Mouse (Mus musculus): ENCODE results near the gene Kcnmb3. TPM values are rescaled to one million over a fixed set of nuclear protein-coding genes. Genes with fewer than 3 reads are reported as not detected.

Kcnmb3 gene
- polyA plus RNA-seq (2014; fragmentation: Nextera tagmentation; extraction: Ambion mirVana), result 0.16 TPM in 1 of 2 replicates, not detected in the other

DNA sequence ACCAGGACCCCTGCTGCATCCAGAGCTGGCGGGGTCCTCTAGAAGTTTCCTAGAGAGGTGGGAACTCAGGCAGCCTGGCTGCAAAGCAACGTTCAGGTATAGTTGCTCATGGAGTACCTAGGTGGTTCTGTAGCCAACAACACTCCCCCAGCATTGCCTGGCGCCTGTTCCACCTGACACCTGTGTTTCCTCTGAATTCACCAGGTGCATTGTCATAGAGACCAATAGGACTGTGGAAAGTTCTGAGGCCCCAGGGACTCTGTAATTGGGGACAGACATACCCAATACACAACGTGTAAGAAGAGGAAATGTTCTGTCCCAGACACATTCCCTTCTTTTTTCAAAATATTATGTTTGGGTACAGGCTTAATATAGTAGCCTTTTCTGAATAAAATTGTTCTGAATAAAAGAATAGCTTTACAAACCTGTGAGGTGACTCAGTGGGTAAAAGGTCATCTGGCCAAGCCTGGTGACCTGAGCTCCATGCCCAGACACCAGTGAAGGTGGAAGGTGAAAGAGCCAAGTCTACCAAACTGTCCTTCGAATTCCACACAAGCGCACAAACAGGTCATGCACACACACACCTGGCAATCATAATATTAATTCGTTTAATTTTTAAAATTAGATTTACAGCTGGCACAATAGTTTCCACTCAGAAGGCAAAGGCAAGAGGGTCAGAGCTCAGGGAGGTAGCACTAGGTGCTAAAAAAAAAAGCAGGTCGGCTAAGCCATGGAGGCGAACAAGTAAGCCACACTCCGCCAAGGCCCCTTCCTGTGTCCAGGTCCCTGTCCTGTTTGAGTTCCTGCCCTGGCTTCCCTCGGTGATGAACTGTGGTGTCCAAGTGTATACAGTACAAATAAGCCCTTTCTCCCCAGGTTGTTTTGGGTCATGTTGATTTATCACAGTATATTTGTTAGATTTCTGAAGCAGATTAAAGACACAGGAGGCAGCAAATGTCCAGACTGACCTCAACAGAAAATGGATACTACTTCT is at the start of gene Kcnmb3:
Gene Kcnmb3, minus strand, starts transcription at position 135 of the 994 bp plus-strand sequence.
- no peak within 1 kb of the TSS for H3K4me3 ChIP-seq (ENCODE audit: low read depth, low read length)
- WGBS, result 85% methylated on average over 11 of the region's 11 CpGs
- H3K36me3 ChIP-seq (ENCODE audit: control insufficient read depth, insufficient read depth, low read length), result no peaks in the 10 kb centered on the region
- no peaks in the 10 kb centered on the region for H3K4me1 ChIP-seq (ENCODE audit: control insufficient read depth, insufficient read depth, low read length)
- no peak for ATAC-seq (ENCODE audit: low read depth)
- H3K27ac ChIP-seq (ENCODE audit: low read depth, low read length), result no peak within 1 kb of the TSS
- H3K9me3 ChIP-seq (ENCODE audit: control insufficient read depth, low read length), result no peaks in the 10 kb centered on the region
- no peaks in the 10 kb centered on the region for H3K27me3 ChIP-seq (ENCODE audit: control insufficient read depth, insufficient read depth, low read length)
- no peak within 1 kb of the TSS for H3K4me2 ChIP-seq (ENCODE audit: low read depth, low read length)
- H3K9ac ChIP-seq (replicated peaks; ENCODE audit: low read depth, low read length), result no peak within 1 kb of the TSS

DNA sequence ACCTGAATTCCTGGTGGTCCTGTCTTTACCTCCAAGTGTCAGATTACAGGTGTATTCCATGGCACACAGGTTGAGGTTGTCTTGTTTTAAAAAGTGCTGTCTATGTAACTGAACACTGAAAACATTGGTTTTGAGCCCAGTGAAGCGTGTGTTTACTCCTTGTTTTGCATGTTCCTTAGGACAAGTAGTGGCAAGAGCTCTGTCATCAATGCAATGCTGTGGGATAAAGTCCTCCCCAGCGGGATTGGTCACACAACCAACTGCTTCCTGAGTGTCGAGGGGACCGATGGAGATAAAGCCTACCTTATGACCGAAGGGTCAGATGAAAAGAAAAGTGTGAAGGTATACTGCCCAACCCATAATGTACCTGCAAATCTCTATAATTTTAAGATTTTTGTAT is 46.1 kb upstream of the Kcnmb3 start:
- WGBS, result 96% methylated on average over 5 of the region's 5 CpGs

DNA sequence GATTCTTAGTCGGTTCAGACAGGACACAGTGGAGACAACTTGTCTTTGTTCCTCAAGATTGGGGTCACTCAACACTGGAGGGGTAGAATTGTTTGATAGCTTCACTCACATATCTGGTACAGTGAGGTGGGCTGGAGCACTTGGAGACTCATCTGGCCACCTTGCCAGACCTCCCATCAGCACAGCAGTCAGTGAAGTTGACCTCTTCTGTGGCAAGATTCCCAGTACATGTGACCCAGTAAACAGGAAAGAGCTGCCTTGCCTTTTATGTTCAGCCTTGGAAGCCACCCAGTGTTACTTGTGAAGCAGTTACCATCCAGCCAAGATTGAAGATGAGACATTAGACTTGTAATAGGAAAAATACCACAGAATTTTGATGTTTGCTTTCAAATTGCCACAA is 45.5 kb upstream of the Kcnmb3 start:
- peaks cover 24% of the 10 kb centered on the region for H3K36me3 ChIP-seq (ENCODE audit: control insufficient read depth, insufficient read depth, low read length)

More for the DNA sequence above, 46.1 kb upstream of the Kcnmb3 start:
- Histone ChIP-seq H3K9me3 (ENCODE audit: control insufficient read depth, low read length) (no peaks in the 10 kb centered on the region), H3K9ac (replicated peaks; ENCODE audit: low read depth, low read length) (no peak overlapping the region), H3K27ac (ENCODE audit: low read depth, low read length) (no peak overlapping the region), H3K4me3 (ENCODE audit: low read depth, low read length) (no peak overlapping the region), H3K27me3 (ENCODE audit: control insufficient read depth, insufficient read depth, low read length) (no peaks in the 10 kb centered on the region), H3K36me3 (ENCODE audit: control insufficient read depth, insufficient read depth, low read length) (peaks cover 23% of the 10 kb centered on the region), H3K4me2 (ENCODE audit: low read depth, low read length) (no peak overlapping the region), H3K4me1 (ENCODE audit: control insufficient read depth, insufficient read depth, low read length) (0 out of 2 replicates have a peak, but pooled peaks cover 3% of the 10 kb centered on the region)
- ATAC-seq (ENCODE audit: low read depth), result no peak

DNA sequence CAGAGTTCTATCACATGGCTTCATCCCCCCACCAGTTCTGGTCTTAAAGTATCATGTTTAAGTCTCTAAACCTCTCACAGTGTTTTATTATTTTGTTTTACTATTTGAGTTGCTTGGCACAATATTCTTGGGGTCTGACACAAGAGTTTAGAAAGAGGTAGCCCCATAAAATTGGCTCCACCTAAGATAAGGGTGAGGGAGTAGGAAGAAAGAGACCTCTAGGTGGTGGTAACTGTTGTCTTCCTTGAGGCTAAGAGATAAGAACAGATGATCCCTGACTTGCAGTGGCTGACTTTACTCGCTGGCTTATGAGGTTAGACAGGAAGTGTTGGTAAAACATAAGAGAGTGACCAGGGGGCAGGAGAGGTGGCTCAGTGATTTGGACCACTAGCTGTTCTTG is 43.7 kb upstream of the Kcnmb3 start:
- Histone ChIP-seq H3K4me1 (ENCODE audit: control insufficient read depth, insufficient read depth, low read length) (0 out of 2 replicates have a peak, but pooled peaks cover 3% of the 10 kb centered on the region), H3K27me3 (ENCODE audit: control insufficient read depth, insufficient read depth, low read length) (no peaks in the 10 kb centered on the region), H3K9me3 (ENCODE audit: control insufficient read depth, low read length) (no peaks in the 10 kb centered on the region), H3K36me3 (ENCODE audit: control insufficient read depth, insufficient read depth, low read length) (peaks cover 30% of the 10 kb centered on the region), H3K4me3 (ENCODE audit: low read depth, low read length) (no peak overlapping the region), H3K9ac (replicated peaks; ENCODE audit: low read depth, low read length) (no peak overlapping the region), H3K4me2 (ENCODE audit: low read depth, low read length) (no peak overlapping the region), H3K27ac (ENCODE audit: low read depth, low read length) (no peak overlapping the region)
- 80% methylated on average over 1 of the region's 1 CpGs for WGBS
- no peak for ATAC-seq (ENCODE audit: low read depth)

More for the DNA sequence above, 45.5 kb upstream of the Kcnmb3 start:
- Histone ChIP-seq H3K9ac (replicated peaks; ENCODE audit: low read depth, low read length) (no peak overlapping the region), H3K4me3 (ENCODE audit: low read depth, low read length) (no peak overlapping the region), H3K27ac (ENCODE audit: low read depth, low read length) (no peak overlapping the region), H3K27me3 (ENCODE audit: control insufficient read depth, insufficient read depth, low read length) (no peaks in the 10 kb centered on the region), H3K4me2 (ENCODE audit: low read depth, low read length) (no peak overlapping the region), H3K4me1 (ENCODE audit: control insufficient read depth, insufficient read depth, low read length) (0 out of 2 replicates have a peak, but pooled peaks cover 3% of the 10 kb centered on the region), H3K9me3 (ENCODE audit: control insufficient read depth, low read length) (no peaks in the 10 kb centered on the region)
- no peak for ATAC-seq (ENCODE audit: low read depth)
- WGBS, result 56% methylated on average over 1 of the region's 1 CpGs

DNA sequence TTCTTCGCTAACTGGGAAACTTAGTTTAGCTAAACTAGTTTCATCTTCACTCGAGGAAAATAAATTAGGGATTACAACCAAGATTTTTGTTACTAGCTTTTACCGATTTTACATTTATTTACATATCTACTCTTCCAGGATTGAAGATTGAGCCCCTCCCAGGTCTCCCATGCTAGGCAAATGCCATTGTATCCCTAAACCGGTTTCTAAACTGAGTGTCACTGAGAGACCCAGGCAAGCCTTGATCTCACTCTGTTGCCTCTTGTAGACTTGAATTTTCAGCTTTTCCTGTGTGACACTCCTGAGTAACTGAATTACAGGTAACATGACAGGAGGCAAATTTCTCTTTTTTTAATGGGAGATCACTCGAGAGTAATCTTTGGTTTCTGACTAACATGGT is 38.0 kb upstream of the Kcnmb3 start:
- Histone ChIP-seq H3K36me3 (ENCODE audit: control insufficient read depth, insufficient read depth, low read length) (peaks cover 18% of the 10 kb centered on the region), H3K4me3 (ENCODE audit: low read depth, low read length) (peak overlapping the region; percentile 85), H3K4me1 (ENCODE audit: control insufficient read depth, insufficient read depth, low read length) (peaks cover 7% of the 10 kb centered on the region), H3K9ac (replicated peaks; ENCODE audit: low read depth, low read length) (peak overlapping the region; percentile 82), H3K4me2 (ENCODE audit: low read depth, low read length) (peak overlapping the region; percentile 68), H3K27ac (ENCODE audit: low read depth, low read length) (no peak overlapping the region), H3K27me3 (ENCODE audit: control insufficient read depth, insufficient read depth, low read length) (no peaks in the 10 kb centered on the region), H3K9me3 (ENCODE audit: control insufficient read depth, low read length) (no peaks in the 10 kb centered on the region)
- WGBS, result 16% methylated on average over 5 of the region's 5 CpGs
- ATAC-seq (ENCODE audit: low read depth), result no peak

DNA sequence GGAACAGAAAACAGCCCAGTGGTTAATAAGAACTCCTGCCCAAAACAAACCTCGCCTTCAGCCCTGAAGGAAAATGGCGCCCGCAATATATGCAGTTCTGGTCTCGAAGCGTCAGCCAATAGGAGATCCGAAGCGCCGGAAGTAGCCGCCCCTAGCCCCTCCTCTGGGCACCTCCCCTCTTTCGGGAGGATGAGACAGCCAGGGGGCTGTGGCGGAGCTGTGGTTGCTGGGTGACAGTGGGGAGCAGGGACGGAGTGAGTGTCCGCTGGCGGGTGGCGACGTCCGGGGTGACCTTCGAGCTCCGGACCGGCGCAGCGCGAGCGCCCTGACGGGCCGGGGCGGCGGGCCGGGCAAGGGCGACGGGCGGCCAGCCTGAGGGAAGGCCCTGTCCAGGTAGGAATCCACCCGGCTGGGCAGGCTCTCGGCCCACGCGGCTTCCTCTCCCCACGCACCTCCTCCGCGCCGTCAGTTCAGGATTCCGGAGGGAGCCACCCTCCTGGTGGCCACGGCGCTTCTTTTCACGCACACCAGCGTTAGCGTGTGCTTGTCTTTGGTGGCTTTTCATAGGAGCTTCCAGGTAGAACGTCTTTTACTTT is 37.4 kb upstream of the Kcnmb3 start, which contains the start of gene Mfn1:
Gene Mfn1, plus strand, starts transcription at position 163 of the 596 bp plus-strand sequence.
- peak; percentile 100 for ATAC-seq (ENCODE audit: low read depth)
- H3K4me2 ChIP-seq (ENCODE audit: low read depth, low read length), result peak within 1 kb of the TSS; percentile 68
- peak within 1 kb of the TSS; percentile 82 for H3K9ac ChIP-seq (replicated peaks; ENCODE audit: low read depth, low read length)
- H3K9me3 ChIP-seq (ENCODE audit: control insufficient read depth, low read length), result no peaks in the 10 kb centered on the region
- H3K4me3 ChIP-seq (ENCODE audit: low read depth, low read length), result peak within 1 kb of the TSS; percentile 85
- H3K4me1 ChIP-seq (ENCODE audit: control insufficient read depth, insufficient read depth, low read length), result peaks cover 7% of the 10 kb centered on the region
- under 1% methylated on average over 30 of the region's 47 CpGs for WGBS
- H3K36me3 ChIP-seq (ENCODE audit: control insufficient read depth, insufficient read depth, low read length), result peaks cover 15% of the 10 kb centered on the region
- H3K27ac ChIP-seq (ENCODE audit: low read depth, low read length), result peak within 1 kb of the TSS; percentile 57
- H3K27me3 ChIP-seq (ENCODE audit: control insufficient read depth, insufficient read depth, low read length), result no peaks in the 10 kb centered on the region

DNA sequence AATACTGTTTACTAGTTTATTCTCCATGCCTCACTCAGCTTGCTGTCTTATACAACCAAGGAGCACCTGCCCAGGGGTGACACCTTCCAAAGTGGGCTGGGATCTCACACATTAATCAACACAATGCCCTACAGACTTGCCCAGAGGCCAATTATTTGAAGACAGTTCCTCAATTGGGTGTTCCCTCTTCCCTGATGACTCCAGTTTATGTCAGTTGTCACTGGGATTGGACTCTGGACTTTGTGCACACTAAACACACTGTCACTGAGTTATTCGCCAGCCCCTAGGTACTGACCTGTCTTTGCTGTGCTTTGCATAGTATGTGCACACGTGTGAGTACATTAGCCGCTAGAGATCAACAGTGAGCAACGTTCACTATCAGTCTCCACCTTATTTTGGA is 35.1 kb upstream of the Kcnmb3 start:
- H3K4me2 ChIP-seq (ENCODE audit: low read depth, low read length), result no peak overlapping the region

DNA sequence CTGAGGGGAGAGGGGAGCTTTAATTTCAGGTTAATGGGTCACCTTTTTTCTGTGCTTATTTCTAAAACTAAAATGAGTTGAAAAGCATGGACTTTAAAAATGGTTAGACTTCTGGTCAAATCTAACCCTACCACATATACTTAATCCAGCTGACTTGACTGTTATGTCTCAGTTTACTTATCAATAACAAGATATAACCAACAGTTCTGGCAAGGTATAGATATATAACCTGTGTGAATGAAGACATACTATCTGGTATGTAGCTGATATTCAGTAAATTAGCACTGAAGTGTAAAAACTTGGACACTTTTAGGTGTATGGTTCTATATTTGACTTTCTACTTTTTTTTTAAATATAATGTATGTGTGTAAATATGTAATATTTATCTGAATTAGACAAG is 21.5 kb upstream of the Kcnmb3 start:
- Histone ChIP-seq H3K9me3 (ENCODE audit: control insufficient read depth, low read length) (no peaks in the 10 kb centered on the region), H3K9ac (replicated peaks; ENCODE audit: low read depth, low read length) (no peak overlapping the region), H3K4me2 (ENCODE audit: low read depth, low read length) (no peak overlapping the region), H3K4me1 (ENCODE audit: control insufficient read depth, insufficient read depth, low read length) (peaks cover 17% of the 10 kb centered on the region), H3K4me3 (ENCODE audit: low read depth, low read length) (no peak overlapping the region), H3K27ac (ENCODE audit: low read depth, low read length) (no peak overlapping the region), H3K27me3 (ENCODE audit: control insufficient read depth, insufficient read depth, low read length) (no peaks in the 10 kb centered on the region), H3K36me3 (ENCODE audit: control insufficient read depth, insufficient read depth, low read length) (peaks cover 14% of the 10 kb centered on the region)
- no peak for ATAC-seq (ENCODE audit: low read depth)

More for the DNA sequence above, 35.1 kb upstream of the Kcnmb3 start:
- H3K4me1 ChIP-seq (ENCODE audit: control insufficient read depth, insufficient read depth, low read length), result peaks cover 7% of the 10 kb centered on the region
- H3K4me3 ChIP-seq (ENCODE audit: low read depth, low read length), result no peak overlapping the region
- no peaks in the 10 kb centered on the region for H3K27me3 ChIP-seq (ENCODE audit: control insufficient read depth, insufficient read depth, low read length)
- H3K9me3 ChIP-seq (ENCODE audit: control insufficient read depth, low read length), result no peaks in the 10 kb centered on the region
- H3K27ac ChIP-seq (ENCODE audit: low read depth, low read length), result no peak overlapping the region
- 98% methylated on average over 4 of the region's 4 CpGs for WGBS
- H3K36me3 ChIP-seq (ENCODE audit: control insufficient read depth, insufficient read depth, low read length), result peaks cover 3% of the 10 kb centered on the region; the same call in 1 of the 2 replicates
- no peak for ATAC-seq (ENCODE audit: low read depth)
- H3K9ac ChIP-seq (replicated peaks; ENCODE audit: low read depth, low read length), result no peak overlapping the region
